Mouse (Mus musculus) MEL (cell line): ENCODE measurements at regions not wholly inside any gene's neighbourhood (a gene's known extent, or its start where the extent isn't known, plus 50 kb on each side); places are given as distances from the start of the nearest gene placed in this dataset.
A peak's percentile ranks its signal among the peaks of the same experiment; 100 is the strongest.

Experiments used
- DNase-seq: peaks from one replicate; pipeline ENCODE4 v3.0.0; 2011; ENCODE audit warnings: low read depth, low spot score
- H3K27ac ChIP-seq: 2 replicates; pipeline ENCODE4 v1.5.1; 2012; ENCODE audit warnings: low read depth, mild to moderate bottlenecking, control low read depth, low read length, moderate library complexity; ENCODE audit not compliant: control insufficient read depth
- H3K27me3 ChIP-seq, 2 experiments: fragments of 150-350 bp in 1 of 2; sonication (generic) in 1 of 2; 2 replicates each; pipeline ENCODE4 v1.6.1; 2012; ENCODE audit warnings: low read length in 2 of 2, mild to moderate bottlenecking in 2 of 2, improper control_type of control experiment in 1 of 2, moderate library complexity in 1 of 2; ENCODE audit not compliant: insufficient read depth in 2 of 2, control insufficient read depth in 1 of 2
- H3K36me3 ChIP-seq, 2 experiments: 2 replicates each; pipeline ENCODE4 v1.6.1; 2012 to 2014; ENCODE audit warnings: low read length in 2 of 2, improper control_type of control experiment in 1 of 2, inconsistent platforms in 1 of 2, mild to moderate bottlenecking in 1 of 2; ENCODE audit not compliant: insufficient read depth in 2 of 2, control insufficient read depth in 1 of 2
- H3K4me1 ChIP-seq, 2 experiments: fragments of 150-350 bp in 1 of 2; sonication (generic) in 1 of 2; 2 replicates each; pipeline ENCODE4 v1.6.1; 2012; ENCODE audit warnings: low read length in 2 of 2, improper control_type of control experiment in 1 of 2, mild to moderate bottlenecking in 1 of 2; ENCODE audit not compliant: insufficient read depth in 2 of 2, control insufficient read depth in 1 of 2
- H3K4me3 ChIP-seq, 2 experiments: fragments of 150-350 bp in 1 of 2; sonication (generic) in 1 of 2; 2 replicates each; pipeline ENCODE4 v1.5.1; 2012; ENCODE audit warnings: low read depth in 2 of 2, low read length in 2 of 2, mild to moderate bottlenecking in 2 of 2, moderate library complexity in 2 of 2, control low read depth in 1 of 2, improper control_type of control experiment in 1 of 2; ENCODE audit not compliant: control insufficient read depth in 1 of 2, insufficient read depth in 1 of 2
- H3K79me2 ChIP-seq: 2 replicates; pipeline ENCODE4 v1.6.1; 2012; ENCODE audit warnings: mild to moderate bottlenecking, low read length, moderate library complexity; ENCODE audit not compliant: control insufficient read depth, poor library complexity, insufficient read depth
- H3K9ac ChIP-seq: 2 replicates; pipeline ENCODE4 v1.6.1; 2012; ENCODE audit warnings: low read depth, mild to moderate bottlenecking, control low read depth, low read length, moderate library complexity; ENCODE audit not compliant: control insufficient read depth, poor library complexity, severe bottlenecking
- H3K9me3 ChIP-seq: fragments of 150-350 bp; sonication (generic); replicated peaks from 2 replicates; pipeline ENCODE4 v1.6.1; 2012; ENCODE audit warnings: mild to moderate bottlenecking, low read length, improper control_type of control experiment, moderate library complexity; ENCODE audit not compliant: insufficient read depth
- E2F4 ChIP-seq: IDR thresholded peaks from 2 replicates; pipeline ENCODE4 v1.6.1; 2011; ENCODE audit warnings: low read depth, low read length, improper control_type of control experiment, borderline replicate concordance
- ELF1 ChIP-seq: IDR thresholded peaks from 2 replicates; pipeline ENCODE4 v1.6.1; 2014; ENCODE audit warnings: low read depth, mild to moderate bottlenecking, inconsistent platforms, low read length, improper control_type of control experiment, moderate library complexity
- EP300 ChIP-seq, 2 experiments: IDR thresholded peaks; 2 replicates each; pipeline ENCODE4 v1.6.1; 2011; ENCODE audit warnings: improper control_type of control experiment in 2 of 2, low read length in 2 of 2, low read depth in 1 of 2, mild to moderate bottlenecking in 1 of 2
- GATA1 ChIP-seq: IDR thresholded peaks from 2 replicates; pipeline ENCODE4 v1.6.1; 2011; ENCODE audit warnings: low read depth, low read length, improper control_type of control experiment
- HCFC1 ChIP-seq: IDR thresholded peaks from 2 replicates; pipeline ENCODE4 v1.6.1; 2012; ENCODE audit warnings: low read depth, mild to moderate bottlenecking, inconsistent platforms, low read length, improper control_type of control experiment, moderate library complexity
- JUND ChIP-seq: IDR thresholded peaks from 2 replicates; pipeline ENCODE4 v1.6.1; 2011; ENCODE audit warnings: low read depth, mild to moderate bottlenecking, improper control_type of control experiment, low read length
- MAX ChIP-seq: IDR thresholded peaks from 2 replicates; pipeline ENCODE4 v1.6.1; 2011; ENCODE audit warnings: low read length, improper control_type of control experiment
- POLR2AphosphoS2 ChIP-seq: IDR thresholded peaks from 2 replicates; pipeline ENCODE4 v1.6.1; 2011; ENCODE audit warnings: low read length, improper control_type of control experiment
- POLR2AphosphoS5 ChIP-seq: IDR thresholded peaks from 2 replicates; pipeline ENCODE4 v1.6.1; 2012; ENCODE audit warnings: low read depth, borderline replicate concordance, mild to moderate bottlenecking, inconsistent platforms, low read length, moderate library complexity, mixed read lengths
- TAL1 ChIP-seq: IDR thresholded peaks from 2 replicates; pipeline ENCODE4 v1.6.1; 2012; ENCODE audit warnings: mild to moderate bottlenecking, inconsistent platforms, low read length, moderate library complexity, mixed read lengths
- TBP ChIP-seq: IDR thresholded peaks from 2 replicates; pipeline ENCODE4 v1.8.0; 2011; ENCODE audit warnings: low read depth, low read length, improper control_type of control experiment
- TCF12 ChIP-seq: IDR thresholded peaks from 2 replicates; pipeline ENCODE4 v1.6.1; 2014; ENCODE audit warnings: low read depth, mild to moderate bottlenecking, inconsistent platforms, low read length, improper control_type of control experiment, moderate library complexity
- UBTF ChIP-seq: IDR thresholded peaks from 2 replicates; pipeline ENCODE4 v1.6.1; 2012; ENCODE audit warnings: low read depth, mild to moderate bottlenecking, inconsistent platforms, low read length, improper control_type of control experiment, moderate library complexity, borderline replicate concordance; ENCODE audit not compliant: insufficient read depth
- USF2 ChIP-seq, 2 experiments: IDR thresholded peaks; 2 replicates each; pipeline ENCODE4 v1.6.1; 2011 to 2012; ENCODE audit warnings: improper control_type of control experiment in 2 of 2, low read length in 2 of 2, borderline replicate concordance in 1 of 2, inconsistent platforms in 1 of 2, low read depth in 1 of 2, mild to moderate bottlenecking in 1 of 2; ENCODE audit not compliant: insufficient read depth in 1 of 2
- ZC3H11A ChIP-seq: IDR thresholded peaks from 2 replicates; pipeline ENCODE4 v1.6.1; 2012; ENCODE audit warnings: low read depth, mild to moderate bottlenecking, inconsistent platforms, low read length, improper control_type of control experiment
- ZMIZ1 ChIP-seq: IDR thresholded peaks from 2 replicates; pipeline ENCODE4 v1.6.1; 2012; ENCODE audit warnings: low read depth, mild to moderate bottlenecking, inconsistent platforms, low read length, improper control_type of control experiment, moderate library complexity

DNA sequence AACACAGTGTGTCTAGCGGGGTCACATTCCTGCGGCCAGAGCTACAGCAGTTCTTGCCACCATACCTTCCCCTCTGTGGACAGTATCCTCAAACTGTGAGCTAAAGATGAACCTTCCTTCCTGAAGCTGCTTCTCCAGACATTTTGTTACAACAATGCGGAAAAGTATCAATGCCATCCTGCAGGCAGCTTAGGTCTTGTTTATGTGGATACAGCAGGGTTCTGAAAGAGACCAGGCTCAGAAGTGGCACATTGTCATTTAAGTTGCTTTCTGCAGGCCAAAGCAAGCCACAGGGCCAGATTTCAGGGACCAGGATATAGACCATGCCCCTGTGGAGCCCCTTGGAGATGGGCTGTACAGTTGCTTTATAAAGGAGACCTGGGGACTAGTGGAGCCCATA lies 188.3 kb upstream of the Sesn3 start:
- H3K4me1 ChIP-seq = peaks cover 17 to 23% of the 10 kb centered on the region in 2 experiments

DNA sequence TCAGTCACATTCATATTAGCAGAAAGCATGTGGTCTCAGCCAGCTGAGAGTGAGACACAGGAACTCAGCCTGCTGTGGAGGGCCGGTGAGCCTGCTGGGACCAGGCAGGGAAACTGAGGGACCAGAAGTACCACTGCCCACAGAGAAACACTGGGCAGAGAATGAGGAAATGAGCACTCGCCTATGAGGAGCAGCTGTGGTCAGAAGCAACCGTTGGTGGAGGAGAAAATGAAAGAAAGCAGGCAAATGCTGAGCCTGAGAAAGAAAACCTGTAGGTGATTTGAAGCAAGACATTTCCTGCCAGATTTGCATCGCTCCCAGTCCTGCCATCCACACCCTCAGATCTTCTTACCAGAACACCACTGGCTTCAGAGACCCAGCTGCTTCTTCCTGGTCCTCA lies 187.0 kb upstream of the Sesn3 start:
- Histone ChIP-seq H3K27me3 (no peaks in the 10 kb centered on the region; a peak in 1 of 4 replicates), H3K9ac (peak overlapping the region; percentile 10; the same call in 1 of the 2 replicates), H3K4me3 (no peak overlapping the region), H3K4me1 (peaks cover 21 to 33% of the 10 kb centered on the region in 2 experiments), H3K9me3 (no peaks in the 10 kb centered on the region), H3K36me3 (peaks cover 0 to 32% of the 10 kb centered on the region in 2 experiments; a peak in 2 of 4 replicates), H3K79me2 (no peaks in the 10 kb centered on the region), H3K27ac (no peak overlapping the region)
- no peak for TF ChIP-seq POLR2AphosphoS5
- TF ChIP-seq TBP = no peak
- peak in 1 of 2 experiments; percentile 26; a peak in 1 of 4 replicates for TF ChIP-seq EP300 (IDR thresholded peaks at IDR 0.05; ENCODE audit: low read depth in 1 of 2, low read length in 2 of 2)
- no peak for TF ChIP-seq POLR2AphosphoS2
- TF ChIP-seq ELF1 = no peak
- no peak for TF ChIP-seq E2F4
- no peak for DNase-seq

More for the DNA sequence above, 188.3 kb upstream of the Sesn3 start:
- peaks cover 0 to 21% of the 10 kb centered on the region in 2 experiments; a peak in 2 of 4 replicates for H3K36me3 ChIP-seq
- DNase-seq = no peak
- no peaks in the 10 kb centered on the region for H3K9me3 ChIP-seq
- H3K9ac ChIP-seq = no peak overlapping the region
- no peaks in the 10 kb centered on the region; a peak in 1 of 4 replicates for H3K27me3 ChIP-seq
- no peaks in the 10 kb centered on the region for H3K79me2 ChIP-seq
- TF ChIP-seq TAL1 (no peak), MAX (no peak), GATA1 (no peak), TCF12 (no peak), POLR2AphosphoS5 (no peak), UBTF (no peak), ZC3H11A (no peak), ZMIZ1 (no peak), TBP (no peak), HCFC1 (no peak), JUND (no peak), USF2 (IDR thresholded peaks at IDR 0.05; ENCODE audit: borderline replicate concordance in 1 of 2, insufficient read depth in 1 of 2, low read depth in 1 of 2, low read length in 2 of 2) (no peak)
- H3K27ac ChIP-seq = no peak overlapping the region
- H3K4me3 ChIP-seq = no peak overlapping the region
